Mouse (Mus musculus): ENCODE results near the gene Mast1.

Gene Mast1

DNA sequence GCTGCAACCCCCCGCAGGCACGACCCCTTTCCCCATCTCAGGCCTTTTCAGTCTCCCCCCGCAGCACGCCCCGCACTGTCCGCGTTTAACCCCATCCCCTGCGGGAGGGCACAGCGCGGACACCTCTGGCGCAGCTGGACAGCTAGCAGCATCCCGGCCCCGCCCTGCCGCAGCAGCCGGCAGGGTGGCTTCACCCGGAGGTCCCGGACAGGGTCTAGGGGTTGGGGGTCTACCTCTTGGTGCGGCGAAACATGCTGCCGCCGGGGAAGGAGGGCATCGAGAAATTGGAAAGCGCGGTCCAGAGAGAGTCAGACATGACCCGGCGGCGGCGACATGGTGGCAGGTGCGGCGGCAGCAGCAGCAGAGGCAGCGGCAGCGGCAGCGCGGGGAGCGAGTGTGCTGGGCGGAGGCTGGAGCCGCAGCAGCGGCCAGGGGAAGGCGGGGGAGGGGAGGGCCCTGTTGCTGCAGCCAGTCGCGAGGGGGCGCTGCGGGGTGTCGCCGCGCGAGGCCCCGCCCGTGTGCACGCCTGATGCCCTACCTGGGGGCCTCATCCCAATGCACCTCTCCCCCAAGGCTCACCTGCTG is at the start of gene Mast1:
TSS of gene Mast1 (minus strand) at position 398 of the 585 bp plus-strand sequence.
- peak; percentile 53 to 64 for DNase-seq (ENCODE audit: low spot score in 2 of 2)

DNA sequence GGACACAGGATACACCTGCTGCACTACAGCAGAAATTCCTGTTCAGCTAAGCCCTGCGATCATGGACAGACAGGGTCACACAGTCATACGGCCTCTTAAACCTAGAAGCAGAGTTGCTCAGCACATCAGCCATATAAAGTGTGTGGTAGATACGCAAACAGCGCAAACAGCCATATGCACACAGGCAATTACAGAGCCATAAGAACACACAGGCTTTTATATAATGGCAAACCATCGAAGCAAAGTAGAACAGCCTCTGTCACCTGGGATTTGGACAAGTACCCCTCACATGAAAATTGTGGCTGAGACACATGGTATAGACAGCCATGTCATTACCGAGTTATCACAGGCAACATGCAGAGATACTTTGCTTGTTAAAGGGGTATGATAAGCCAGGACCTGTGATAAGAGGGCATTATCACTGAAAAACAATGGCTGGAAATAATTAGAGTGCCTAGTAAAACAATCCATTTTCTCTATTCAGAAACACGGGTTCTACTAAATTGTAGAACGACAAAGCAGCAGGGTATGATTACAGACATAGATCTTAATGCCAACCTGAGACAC is 49.3 kb upstream of the Mast1 start:
- no peak for DNase-seq (ENCODE audit: low spot score in 2 of 2)

DNA sequence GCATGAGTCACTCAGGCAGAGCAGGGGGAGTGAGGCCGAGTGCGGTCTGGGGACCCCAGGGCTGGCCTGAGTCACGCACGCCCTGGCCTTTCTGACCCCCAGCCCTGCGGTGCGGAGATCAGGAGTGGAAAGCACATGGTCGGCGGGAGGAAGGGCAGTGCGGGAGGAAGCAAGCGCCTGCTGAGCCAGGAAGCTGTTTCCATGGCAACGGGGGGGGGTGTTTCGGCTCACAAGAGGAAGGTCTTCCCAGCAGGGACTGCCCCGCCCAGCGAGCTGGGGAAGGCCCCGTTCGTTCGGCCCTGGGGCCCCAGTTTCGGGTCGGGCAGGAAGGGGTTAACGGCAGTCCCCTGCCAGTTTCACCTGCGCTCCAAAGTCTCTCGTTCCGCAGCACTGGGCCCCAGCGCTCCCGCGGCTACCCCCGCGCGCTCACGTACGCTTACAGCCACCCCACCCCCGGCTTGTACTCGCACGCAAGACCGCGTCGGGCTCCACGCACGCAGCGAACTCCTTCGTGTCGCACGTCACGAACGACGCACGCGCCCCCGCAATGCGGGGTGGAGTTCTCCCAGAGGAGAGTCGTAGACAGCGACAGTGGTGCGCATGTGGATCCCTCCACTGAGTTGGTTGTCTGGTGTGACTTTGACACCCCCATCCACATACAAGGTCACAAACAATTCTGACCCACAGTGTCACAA is 48.7 kb upstream of the Mast1 start:
- DNase-seq (ENCODE audit: low spot score in 2 of 2) = peak; percentile 82 to 85

DNA sequence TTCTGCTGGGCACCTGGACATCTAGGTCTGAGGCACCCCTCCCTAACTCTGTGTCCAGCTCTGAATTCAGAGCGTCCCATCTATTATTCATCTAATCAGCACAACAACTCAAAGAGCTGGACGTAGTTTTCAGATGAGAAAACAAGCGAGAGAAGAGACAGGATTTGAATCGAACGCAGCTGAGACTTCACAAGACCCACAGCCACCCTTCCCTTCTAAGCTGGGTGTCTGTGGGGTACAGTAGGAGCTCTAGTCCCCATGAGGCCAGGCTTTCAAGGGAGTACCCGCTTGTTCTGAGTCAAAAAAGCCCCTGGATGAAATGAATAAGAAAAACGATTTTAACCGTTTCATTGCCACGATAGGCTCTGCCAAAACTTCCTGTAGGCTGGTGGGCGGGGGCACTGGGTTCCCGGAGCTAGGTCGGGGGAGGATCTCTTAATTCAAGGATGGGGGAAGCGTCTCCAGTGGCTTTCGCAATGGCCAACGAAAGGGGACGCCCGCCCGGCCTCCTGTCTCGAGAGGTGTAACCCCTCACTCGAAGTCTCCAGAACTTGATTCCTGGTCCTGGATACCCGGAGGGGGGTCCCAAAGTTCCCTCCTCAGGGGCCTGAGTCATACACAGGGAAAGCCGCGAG is 48.0 kb upstream of the Mast1 start:
- DNase-seq (ENCODE audit: low spot score in 2 of 2) = no peak

DNA sequence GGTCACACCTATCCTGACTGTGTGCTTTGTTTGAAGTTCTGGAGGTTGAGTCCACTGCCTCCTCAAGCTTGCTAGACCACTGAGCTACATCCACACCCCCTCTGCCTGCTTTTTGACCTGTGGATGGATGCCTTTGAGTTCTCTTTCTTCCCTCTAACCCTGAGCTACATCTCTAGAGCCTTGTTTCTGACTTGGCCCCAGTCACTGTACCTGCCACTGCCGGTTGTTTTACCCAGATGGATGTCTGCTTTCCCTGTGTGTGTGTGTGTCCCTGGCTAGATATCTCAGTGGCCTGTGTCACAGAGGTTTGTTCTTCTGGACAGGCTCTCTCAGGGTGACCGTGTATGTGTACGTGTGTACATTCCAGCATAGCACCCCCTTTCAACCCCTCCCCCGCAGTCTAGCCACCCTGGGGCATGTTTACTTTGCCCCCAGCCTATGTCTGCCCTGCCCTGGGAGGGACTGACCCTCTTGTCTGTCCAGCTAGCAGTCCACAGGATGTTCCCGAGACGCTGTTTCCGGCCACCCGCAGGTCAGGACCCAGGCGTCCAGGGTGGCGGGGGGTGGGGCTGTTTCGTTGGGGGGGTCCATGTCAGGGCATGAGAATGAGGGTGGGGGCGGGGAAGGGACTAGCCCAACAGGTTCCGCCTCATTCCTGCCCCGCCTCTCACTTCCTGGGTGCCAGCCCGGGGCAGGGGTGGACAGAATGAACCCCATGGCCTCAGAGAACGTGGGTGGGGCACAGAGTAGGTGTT is 47.3 kb upstream of the Mast1 start:
- no peak for DNase-seq (ENCODE audit: low spot score in 2 of 2)

DNA sequence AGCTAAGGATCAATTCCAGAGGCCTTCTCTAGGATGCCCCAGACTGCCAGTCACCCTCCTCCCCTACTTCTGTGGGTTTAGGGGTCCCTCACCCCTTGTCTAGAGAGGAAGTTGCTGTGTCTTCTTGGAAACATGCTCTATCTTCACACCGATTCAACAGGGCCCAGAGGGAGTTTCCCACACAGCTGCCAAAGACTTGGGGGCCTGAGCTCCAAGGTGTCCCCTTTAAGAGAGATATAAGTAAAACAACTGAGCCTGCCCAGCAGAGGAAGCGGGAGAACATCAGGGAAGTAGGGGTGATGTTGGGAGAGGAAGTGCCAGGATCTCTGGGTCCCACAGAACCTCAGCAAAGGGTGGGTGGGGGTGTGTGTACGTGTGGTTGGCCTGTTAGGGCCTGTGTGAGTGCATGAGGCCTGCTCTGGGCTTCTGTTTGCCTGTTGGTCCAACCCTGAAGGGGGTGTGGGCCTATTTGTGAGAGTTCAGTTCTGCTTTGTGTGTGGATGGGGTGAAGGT is 45.4 kb upstream of the Mast1 start:
- no peak for DNase-seq (ENCODE audit: low spot score in 2 of 2)

DNA sequence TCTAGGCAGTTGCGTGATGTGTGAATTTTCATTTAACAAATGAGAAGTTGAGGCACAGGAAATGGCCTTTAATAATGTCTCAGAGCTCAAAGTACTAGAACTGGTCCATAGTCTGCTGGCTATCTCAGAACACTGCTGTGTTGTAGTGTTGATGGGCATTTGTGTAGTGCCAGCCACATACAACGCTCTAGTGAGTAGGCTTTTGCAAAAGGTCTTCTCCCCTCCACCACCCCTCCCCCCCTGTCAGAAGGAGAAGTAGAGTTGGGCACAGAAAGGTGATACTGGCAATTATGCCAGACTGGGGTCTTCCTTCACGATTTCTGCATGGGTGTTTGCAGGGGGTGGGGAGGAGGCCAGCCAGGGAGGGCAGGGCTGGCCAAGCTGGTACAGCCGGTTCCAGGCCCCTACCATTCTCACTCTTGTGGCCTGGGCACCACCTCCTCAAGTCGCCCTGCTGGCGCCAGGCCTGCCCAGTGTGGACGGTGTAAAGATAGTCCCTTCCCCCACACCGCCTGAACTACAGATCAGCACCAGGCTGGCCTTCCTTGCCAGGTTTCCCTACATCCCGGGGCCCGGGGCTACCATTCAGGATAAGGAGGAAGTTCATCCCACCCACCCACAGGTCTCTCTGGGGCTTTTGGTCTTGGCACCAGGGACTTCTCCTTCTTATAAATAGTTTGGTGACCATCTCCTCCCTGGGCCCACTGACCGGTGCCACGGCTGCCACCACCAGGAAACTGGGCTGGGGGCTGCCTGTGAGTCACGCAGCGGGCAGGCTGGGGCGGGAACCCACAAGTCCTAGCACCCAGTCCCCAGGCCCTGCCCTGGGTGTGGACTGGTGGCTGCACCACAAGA is 44.7 kb upstream of the Mast1 start:
- DNase-seq (ENCODE audit: low spot score in 2 of 2) = no peak

DNA sequence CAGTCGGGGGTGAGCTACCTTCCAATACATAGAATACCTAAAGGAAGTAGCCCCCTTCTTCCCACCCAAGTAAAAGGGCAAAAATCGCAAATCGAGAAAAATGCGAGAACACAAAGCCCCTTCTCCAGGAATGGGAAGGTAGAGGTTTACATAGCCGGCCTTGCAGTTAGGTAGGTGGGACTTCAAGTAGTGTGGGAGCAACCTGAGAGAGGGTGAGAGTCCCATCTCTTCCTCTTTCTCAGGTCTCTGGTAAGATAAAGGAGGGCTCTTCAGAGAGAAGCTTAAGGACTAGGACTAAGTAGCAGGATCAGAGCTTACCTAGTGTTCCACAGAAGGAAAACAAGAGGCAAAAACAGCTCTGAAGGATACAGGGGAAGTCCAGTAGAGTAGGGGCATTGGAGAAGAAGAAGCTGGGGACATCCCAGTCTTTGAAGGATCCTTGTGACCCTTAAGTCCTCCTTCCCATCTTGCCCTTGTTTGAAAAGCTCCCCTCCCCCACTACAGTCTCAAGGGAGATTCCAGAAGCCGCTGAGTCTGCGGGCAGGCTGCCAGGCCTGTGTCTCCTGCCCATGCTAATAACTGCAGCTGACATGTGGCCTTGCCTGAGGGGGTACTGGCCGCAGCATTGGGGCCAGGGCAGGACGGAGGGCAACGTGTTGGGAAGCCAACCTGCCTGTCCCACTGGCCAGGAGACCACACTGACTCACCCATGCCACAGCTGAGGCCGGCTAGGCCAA is 43.6 kb upstream of the Mast1 start:
- no peak for DNase-seq (ENCODE audit: low spot score in 2 of 2)

DNA sequence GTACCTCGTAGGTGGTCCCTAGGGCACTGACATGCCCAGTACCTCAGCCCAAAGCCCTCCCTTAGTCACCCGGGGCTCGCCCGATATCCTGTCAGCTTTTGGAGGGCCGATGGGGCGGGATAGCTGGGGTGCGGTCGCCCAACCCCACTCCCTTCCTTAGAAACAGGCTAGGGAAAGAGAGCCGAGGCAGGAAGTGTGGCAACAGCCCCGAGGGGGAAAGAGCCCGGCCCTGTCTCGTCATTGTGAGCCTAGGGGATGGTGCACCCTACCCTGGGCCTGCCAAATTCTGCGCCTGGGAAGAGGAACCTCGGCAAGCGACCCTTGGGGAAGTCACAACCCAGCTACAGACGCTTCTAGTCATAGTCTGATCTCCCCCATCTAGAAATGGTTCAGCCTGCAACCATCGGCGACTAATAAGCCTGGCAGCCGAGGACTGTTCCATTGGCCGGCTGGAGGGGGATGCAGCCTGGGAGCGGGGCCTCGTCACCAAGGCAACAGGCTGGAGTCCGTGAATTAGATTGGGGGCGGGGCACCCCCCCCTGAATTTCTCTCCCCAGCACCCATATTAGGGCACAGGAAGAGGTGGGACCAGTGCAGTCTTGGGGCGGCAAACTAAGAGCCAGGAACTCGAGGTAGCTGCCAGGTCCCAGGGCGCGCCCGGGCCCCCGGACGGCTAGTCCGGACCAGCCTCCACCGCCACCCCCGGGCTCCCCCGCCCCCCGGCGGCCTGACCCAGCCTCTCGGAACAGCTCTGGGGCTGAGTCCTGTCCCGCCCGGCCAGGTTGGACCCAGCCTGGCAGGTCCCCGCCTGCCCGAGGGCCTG is 42.7 kb upstream of the Mast1 start:
- peak; percentile 81 to 86 for DNase-seq (ENCODE audit: low spot score in 2 of 2)

DNA sequence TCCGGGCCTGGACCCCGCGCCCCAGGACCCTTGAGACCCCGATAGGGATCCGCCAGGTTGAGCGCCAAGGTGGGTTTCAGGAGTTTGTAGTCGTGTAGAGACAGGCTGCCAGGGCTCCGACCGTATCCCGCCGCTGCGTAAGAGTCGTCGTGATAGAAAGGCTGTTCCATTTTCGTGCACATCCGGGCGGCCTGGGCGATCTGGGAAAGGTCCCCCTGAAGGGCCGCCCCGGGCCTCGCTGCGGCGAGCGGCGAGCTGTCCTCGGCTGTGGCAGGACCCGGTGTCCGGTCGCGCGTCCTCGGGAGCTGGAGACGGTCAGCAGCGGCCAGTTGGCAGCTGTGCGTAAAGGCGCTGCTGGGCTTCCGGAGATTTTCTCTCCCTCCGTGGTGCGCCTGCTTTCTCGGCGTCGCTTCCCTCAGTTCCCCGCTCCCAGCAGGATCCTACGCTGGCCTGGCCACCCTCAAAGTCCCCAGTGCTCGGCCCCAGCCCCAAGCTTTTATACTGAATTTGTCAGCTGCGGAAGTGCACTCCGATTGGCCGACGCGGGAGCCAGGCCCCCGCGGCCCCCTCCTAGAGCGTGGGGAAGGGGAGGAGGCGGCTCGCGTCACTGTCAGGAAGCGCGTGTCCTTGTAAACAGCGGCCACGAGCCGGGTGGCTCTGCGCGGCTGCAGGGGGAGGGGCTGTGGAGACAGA is 41.2 kb upstream of the Mast1 start, which contains the start of gene Junb:
TSS of gene Junb (minus strand) at position 471 of the 693 bp plus-strand sequence.
- DNase-seq (ENCODE audit: low spot score in 2 of 2) = peak; percentile 86 to 93

DNA sequence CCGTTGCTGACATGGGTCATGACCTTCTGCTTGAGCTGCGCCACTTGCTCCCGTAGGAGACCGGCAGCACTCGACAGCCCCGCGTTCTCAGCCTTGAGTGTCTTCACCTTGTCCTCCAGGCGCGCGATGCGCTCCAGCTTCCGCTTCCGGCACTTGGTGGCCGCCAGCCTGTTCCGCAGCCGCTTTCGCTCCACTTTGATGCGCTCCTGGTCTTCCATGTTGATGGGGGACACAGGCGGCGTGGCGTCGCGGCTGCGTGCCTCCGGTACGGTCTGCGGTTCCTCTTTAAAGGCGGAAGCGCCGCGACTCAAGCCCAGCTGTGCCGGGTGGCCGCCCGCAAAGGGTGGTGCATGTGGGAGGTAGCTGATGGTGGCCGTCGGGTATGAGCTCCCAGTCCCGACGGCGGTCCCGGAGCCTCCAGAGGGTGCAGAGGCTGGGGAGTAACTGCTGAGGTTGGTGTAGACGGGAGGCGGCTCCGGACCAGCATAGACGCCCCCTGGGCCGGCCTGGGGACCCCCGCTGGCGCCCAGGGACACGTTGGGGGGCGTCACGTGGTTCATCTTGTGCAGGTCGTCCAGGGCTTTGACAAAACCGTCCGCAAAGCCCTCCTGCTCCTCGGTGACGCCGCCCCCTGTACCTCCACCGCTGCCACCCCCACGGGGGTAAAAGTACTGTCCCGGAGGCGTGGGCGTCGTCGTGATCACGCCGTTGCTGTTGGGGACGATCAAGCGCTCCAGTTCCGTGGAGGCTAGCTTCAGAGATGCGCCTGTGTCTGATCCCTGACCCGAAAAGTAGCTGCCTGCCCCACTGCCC is 40.5 kb upstream of the Mast1 start:
- DNase-seq (ENCODE audit: low spot score in 2 of 2) = peak in 1 of 2 experiments; percentile 46

DNA sequence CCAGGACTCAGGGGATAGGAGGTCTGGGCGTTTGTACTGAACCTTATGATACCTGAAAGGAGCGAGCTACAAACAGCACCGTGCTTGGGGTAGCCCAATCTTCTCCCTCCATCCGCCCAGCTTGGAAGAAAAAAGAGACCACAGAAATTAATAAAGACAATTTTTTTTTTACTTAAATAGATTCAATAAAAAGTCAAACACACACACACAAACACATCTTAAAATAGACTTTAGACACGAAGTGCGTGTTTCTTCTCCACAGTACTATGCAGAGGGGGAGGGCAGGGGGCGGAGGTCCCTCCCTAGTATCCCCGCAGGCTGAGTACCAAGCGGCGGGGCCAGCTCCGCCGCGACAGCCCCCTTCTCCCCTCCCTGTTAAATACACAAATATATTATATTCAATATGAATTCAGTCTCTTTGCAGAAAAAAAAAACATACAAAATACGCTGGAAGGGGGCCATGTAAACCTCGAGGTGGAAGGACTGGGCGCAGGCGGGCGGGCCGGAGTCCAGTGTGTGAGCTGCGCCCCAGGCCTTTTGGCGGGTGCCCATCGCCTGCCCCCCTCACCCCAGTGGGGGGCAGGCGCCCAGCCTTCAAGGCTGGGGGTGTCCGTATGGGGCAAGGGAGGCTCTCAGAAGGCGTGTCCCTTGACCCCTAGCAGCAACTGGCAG is 39.7 kb upstream of the Mast1 start:
- DNase-seq (ENCODE audit: low spot score in 2 of 2) = no peak

DNA sequence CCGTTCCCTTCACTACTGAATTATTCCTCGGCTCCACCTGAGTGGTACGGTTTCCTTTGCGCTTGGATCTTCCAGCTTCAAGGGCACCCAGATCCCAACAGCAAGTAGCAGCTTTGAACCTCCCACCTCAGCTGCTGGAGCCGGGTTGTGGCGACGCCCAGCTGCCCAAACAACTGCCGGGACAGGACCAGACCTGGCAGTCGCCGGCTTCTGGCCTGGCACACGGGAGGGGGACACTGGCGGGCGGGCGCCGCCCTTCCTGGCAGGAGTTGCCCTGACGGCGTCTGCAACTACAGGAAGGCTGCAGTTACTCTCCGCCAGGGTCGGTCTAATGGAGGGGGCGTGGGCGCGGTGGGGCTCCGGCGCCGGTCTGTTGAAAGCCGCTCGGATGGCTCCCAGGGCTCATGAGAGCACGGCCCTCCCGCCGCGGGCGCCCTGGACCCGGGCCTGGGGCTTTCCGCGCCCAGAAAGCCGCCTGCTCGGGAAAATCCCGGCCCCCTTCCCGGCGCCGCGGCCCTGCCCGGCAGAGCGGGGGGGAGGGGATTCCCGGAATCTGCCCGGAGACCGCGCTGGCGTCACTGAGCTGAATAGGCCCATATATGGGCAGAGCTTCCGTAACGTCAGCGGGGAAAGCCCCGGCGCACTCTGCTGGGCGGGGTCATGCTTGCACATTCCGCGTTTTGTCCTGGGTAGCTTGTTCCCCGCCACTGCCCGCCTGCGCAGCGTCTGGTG is 39.0 kb upstream of the Mast1 start:
- peak; percentile 85 to 94 for DNase-seq (ENCODE audit: low spot score in 2 of 2)

DNA sequence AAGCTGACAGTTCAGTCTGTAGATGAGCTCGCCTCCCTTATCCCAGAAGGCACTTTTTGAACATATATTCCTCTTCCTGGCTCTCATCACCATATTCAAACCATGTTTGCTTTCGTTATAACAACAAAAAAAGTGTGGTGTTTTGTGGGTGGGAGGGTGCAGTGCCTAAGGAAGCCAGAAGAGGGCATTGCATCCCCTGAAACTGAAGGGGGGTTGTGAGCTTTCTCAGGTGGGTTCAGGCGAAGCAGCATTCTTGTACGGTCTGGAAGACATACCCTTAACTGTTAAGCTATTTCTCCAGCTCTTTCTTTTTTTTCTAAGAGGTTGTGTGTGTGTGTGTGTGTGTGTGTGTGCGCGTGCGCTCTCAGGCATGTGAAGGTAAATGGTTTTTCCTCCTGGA is 38.3 kb upstream of the Mast1 start:
- no peak for DNase-seq (ENCODE audit: low spot score in 2 of 2)

DNA sequence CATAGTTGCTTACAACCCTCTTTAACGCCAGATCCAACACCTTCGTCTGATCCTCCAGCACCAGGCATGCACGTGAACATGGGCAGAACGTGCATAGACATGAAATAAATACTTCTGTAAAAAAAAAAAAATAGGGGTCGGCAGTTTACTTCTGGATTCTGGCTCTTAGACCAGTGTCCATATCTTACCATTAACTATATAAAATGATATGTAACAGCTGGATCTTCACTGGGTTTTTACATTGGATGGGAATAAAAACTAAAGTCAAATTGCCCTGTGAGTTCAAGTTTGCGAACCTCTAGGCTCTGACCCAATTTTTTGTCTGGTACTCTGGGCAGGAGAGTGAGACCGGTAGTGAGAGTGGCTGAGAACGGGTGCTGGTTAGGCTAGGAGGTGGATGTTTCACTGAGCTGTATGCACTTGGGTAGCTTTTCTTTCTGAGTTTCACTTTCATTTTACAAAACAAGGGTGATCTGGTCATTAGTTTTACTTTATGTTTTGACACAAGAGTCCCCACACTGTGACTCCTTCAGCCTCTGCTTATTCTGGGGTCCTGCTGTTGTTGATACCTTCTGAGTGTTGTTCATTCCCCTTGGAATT is 37.5 kb upstream of the Mast1 start:
- no peak for DNase-seq (ENCODE audit: low spot score in 2 of 2)

All from frontal cortex, postnatal 25 days (tissue).